Mouse (Mus musculus): ENCODE measurements at regions not wholly inside any gene's neighbourhood (a gene's known extent, or its start where the extent isn't known, plus 50 kb on each side); places are given as distances from the start of the nearest gene placed in this dataset.

GRCm38 (mm10) chr16:5546808-5547207, 291.0 kb upstream of the Eef2kmt start:
- WGBS, result 46% methylated on average over 4 of the region's 4 CpGs
- no peak overlapping the region for H3K4me2 ChIP-seq (ENCODE audit: low read depth, low read length, poor library complexity, severe bottlenecking)
- ATAC-seq (ENCODE audit: low FRiP score), result no peak

GRCm38 (mm10) chr16:5545801-5546200, 290.0 kb upstream of the Eef2kmt start:
- 38% methylated on average over 8 of the region's 8 CpGs for WGBS
- DNase-seq (ENCODE audit: low spot score), result no peak
- ATAC-seq (ENCODE audit: low FRiP score), result no peak

More at GRCm38 (mm10) chr16:5546808-5547207, 291.0 kb upstream of the Eef2kmt start:
- Histone ChIP-seq H3K9ac (replicated peaks; ENCODE audit: low read length, poor library complexity, severe bottlenecking) (no peak overlapping the region), H3K4me3 (ENCODE audit: low read depth, low read length) (no peak overlapping the region), H3K27me3 (ENCODE audit: insufficient read depth, low read length) (no peaks in the 10 kb centered on the region), H3K9me3 (ENCODE audit: low read length) (no peaks in the 10 kb centered on the region), H3K36me3 (ENCODE audit: insufficient read depth, low read length) (no peaks in the 10 kb centered on the region), H3K27ac (ENCODE audit: low read depth, low read length) (no peak overlapping the region), H3K4me1 (ENCODE audit: insufficient read depth, low read length) (no peaks in the 10 kb centered on the region)
- DNase-seq (ENCODE audit: low spot score), result no peak
- peak; percentile 37; the same call in 1 of the 2 replicates for TF ChIP-seq CTCF (IDR thresholded peaks at IDR 0.05)

GRCm38 (mm10) chr16:5544436-5544835, 288.7 kb upstream of the Eef2kmt start:
- no peak overlapping the region for H3K9ac ChIP-seq (replicated peaks; ENCODE audit: low read length, poor library complexity, severe bottlenecking)
- H3K27ac ChIP-seq (ENCODE audit: low read depth, low read length), result no peak overlapping the region
- H3K27me3 ChIP-seq (ENCODE audit: insufficient read depth, low read length), result no peaks in the 10 kb centered on the region
- WGBS, result 63% methylated on average over 2 of the region's 2 CpGs
- H3K4me1 ChIP-seq (ENCODE audit: insufficient read depth, low read length), result no peaks in the 10 kb centered on the region
- H3K4me3 ChIP-seq (ENCODE audit: low read depth, low read length), result no peak overlapping the region
- no peaks in the 10 kb centered on the region for H3K9me3 ChIP-seq (ENCODE audit: low read length)
- TF ChIP-seq CTCF (IDR thresholded peaks at IDR 0.05), result 0 out of 2 replicates have a peak, but pooled peaks have one; percentile 10
- H3K4me2 ChIP-seq (ENCODE audit: low read depth, low read length, poor library complexity, severe bottlenecking), result no peak overlapping the region
- H3K36me3 ChIP-seq (ENCODE audit: insufficient read depth, low read length), result no peaks in the 10 kb centered on the region
- DNase-seq (ENCODE audit: low spot score) (no peak), ATAC-seq (ENCODE audit: low FRiP score) (no peak)

More at GRCm38 (mm10) chr16:5545801-5546200, 290.0 kb upstream of the Eef2kmt start:
- Histone ChIP-seq H3K27ac (ENCODE audit: low read depth, low read length) (no peak overlapping the region), H3K36me3 (ENCODE audit: insufficient read depth, low read length) (no peaks in the 10 kb centered on the region), H3K4me3 (ENCODE audit: low read depth, low read length) (no peak overlapping the region), H3K27me3 (ENCODE audit: insufficient read depth, low read length) (no peaks in the 10 kb centered on the region), H3K9me3 (ENCODE audit: low read length) (no peaks in the 10 kb centered on the region), H3K9ac (replicated peaks; ENCODE audit: low read length, poor library complexity, severe bottlenecking) (no peak overlapping the region), H3K4me2 (ENCODE audit: low read depth, low read length, poor library complexity, severe bottlenecking) (no peak overlapping the region), H3K4me1 (ENCODE audit: insufficient read depth, low read length) (no peaks in the 10 kb centered on the region)
- no peak for TF ChIP-seq CTCF (IDR thresholded peaks at IDR 0.05)

- no peaks in the 10 kb centered on the region for H3K27me3 ChIP-seq (ENCODE audit: insufficient read depth, low read length)
- no peaks in the 10 kb centered on the region for H3K9me3 ChIP-seq (ENCODE audit: low read length)
- 51% methylated on average over 10 of the region's 10 CpGs for WGBS
- no peak overlapping the region for H3K4me2 ChIP-seq (ENCODE audit: low read depth, low read length, poor library complexity, severe bottlenecking)
- no peaks in the 10 kb centered on the region for H3K36me3 ChIP-seq (ENCODE audit: insufficient read depth, low read length)
- H3K27ac ChIP-seq (ENCODE audit: low read depth, low read length), result no peak overlapping the region
- peaks cover 8% of the 10 kb centered on the region; the same call in 1 of the 2 replicates for H3K4me1 ChIP-seq (ENCODE audit: insufficient read depth, low read length)
- H3K9ac ChIP-seq (replicated peaks; ENCODE audit: low read length, poor library complexity, severe bottlenecking), result no peak overlapping the region
- H3K4me3 ChIP-seq (ENCODE audit: low read depth, low read length), result no peak overlapping the region
- DNase-seq (ENCODE audit: low spot score) (no peak), ATAC-seq (ENCODE audit: low FRiP score) (no peak)
- peak; percentile 24; the same call in 1 of the 2 replicates for TF ChIP-seq CTCF (IDR thresholded peaks at IDR 0.05)
Measured at GRCm38 (mm10) chr16:5538836-5539510, 283.2 kb upstream of the Eef2kmt start.

GRCm38 (mm10) chr16:5537286-5538204, 281.8 kb upstream of the Eef2kmt start:
- Histone ChIP-seq H3K9me3 (ENCODE audit: low read length) (no peaks in the 10 kb centered on the region), H3K27ac (ENCODE audit: low read depth, low read length) (no peak overlapping the region), H3K9ac (replicated peaks; ENCODE audit: low read length, poor library complexity, severe bottlenecking) (no peak overlapping the region), H3K36me3 (ENCODE audit: insufficient read depth, low read length) (no peaks in the 10 kb centered on the region), H3K27me3 (ENCODE audit: insufficient read depth, low read length) (no peaks in the 10 kb centered on the region), H3K4me3 (ENCODE audit: low read depth, low read length) (no peak overlapping the region), H3K4me2 (ENCODE audit: low read depth, low read length, poor library complexity, severe bottlenecking) (no peak overlapping the region), H3K4me1 (ENCODE audit: insufficient read depth, low read length) (peaks cover 8% of the 10 kb centered on the region; the same call in 1 of the 2 replicates)
- WGBS, result 54% methylated on average over 11 of the region's 11 CpGs
- no peak for ATAC-seq (ENCODE audit: low FRiP score)
- TF ChIP-seq CTCF (IDR thresholded peaks at IDR 0.05), result peak; percentile 63
- no peak for DNase-seq (ENCODE audit: low spot score)
